Mouse (Mus musculus): ENCODE results near the gene Zfand3. TPM values are rescaled to one million over a fixed set of nuclear protein-coding genes. Genes with fewer than 3 reads are reported as not detected.

The Zfand3 gene
- polyA plus RNA-seq, 1 experiment from 2014 or later = 62.8 TPM

DNA sequence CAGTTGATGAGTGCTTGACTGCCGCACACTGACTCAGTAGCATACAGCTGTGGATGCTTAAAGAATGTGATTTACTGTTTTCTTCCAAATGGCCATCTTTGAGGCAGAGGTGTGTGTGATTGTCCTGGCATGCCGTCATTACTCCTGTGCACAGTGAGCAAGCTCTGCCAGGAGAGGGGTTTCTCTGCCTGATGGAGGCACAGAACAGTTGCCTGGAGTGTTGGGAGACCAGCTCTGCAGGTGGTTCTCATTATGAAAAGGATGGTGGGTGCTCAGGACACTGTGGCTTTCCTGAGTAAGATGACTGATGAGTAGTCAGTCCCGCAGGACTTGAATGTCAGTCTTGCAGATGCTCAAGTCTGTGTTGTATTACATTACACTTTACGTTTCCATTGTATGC, 149.6 kb downstream of the Zfand3 start:
- no peaks in the 10 kb centered on the region for H3K9me3 ChIP-seq (replicated peaks)
- WGBS = 27% methylated on average over 4 of the region's 4 CpGs
- DNase-seq (ENCODE audit: low spot score) = peak; percentile 56
- H3K27ac ChIP-seq = no peak overlapping the region
- H3K27me3 ChIP-seq (ENCODE audit: low read depth, poor library complexity, severe bottlenecking) = no peaks in the 10 kb centered on the region
- H3K4me3 ChIP-seq = no peak overlapping the region
- H3K36me3 ChIP-seq = peaks cover 8% of the 10 kb centered on the region; the same call in 1 of the 2 replicates
- peaks cover 43% of the 10 kb centered on the region for H3K4me1 ChIP-seq

GRCm38 (mm10) chr17:30154861-30155260, 150.3 kb downstream of the Zfand3 start:
- no peak overlapping the region for H3K27ac ChIP-seq
- no peak overlapping the region for H3K4me3 ChIP-seq
- peaks cover 8% of the 10 kb centered on the region; the same call in 1 of the 2 replicates for H3K36me3 ChIP-seq
- 50% methylated on average over 1 of the region's 1 CpGs for WGBS
- no peaks in the 10 kb centered on the region for H3K27me3 ChIP-seq (ENCODE audit: low read depth, poor library complexity, severe bottlenecking)
- H3K9me3 ChIP-seq (replicated peaks) = no peaks in the 10 kb centered on the region
- H3K4me1 ChIP-seq = peaks cover 37% of the 10 kb centered on the region
- DNase-seq (ENCODE audit: low spot score) = no peak

- peak overlapping the region; percentile 56; the same call in 1 of the 2 replicates for H3K27ac ChIP-seq
- WGBS = 83% methylated on average over 7 of the region's 7 CpGs
- DNase-seq (ENCODE audit: low spot score) = no peak
- no peak overlapping the region for H3K4me3 ChIP-seq
- no peaks in the 10 kb centered on the region for H3K27me3 ChIP-seq (ENCODE audit: low read depth, poor library complexity, severe bottlenecking)
- H3K9me3 ChIP-seq (replicated peaks) = no peaks in the 10 kb centered on the region
- H3K36me3 ChIP-seq = peaks cover 8% of the 10 kb centered on the region; the same call in 1 of the 2 replicates
- peaks cover 35% of the 10 kb centered on the region for H3K4me1 ChIP-seq
These were observed 150.9 kb downstream of the Zfand3 start for GRCm38 (mm10) chr17:30155411-30155925.

DNA sequence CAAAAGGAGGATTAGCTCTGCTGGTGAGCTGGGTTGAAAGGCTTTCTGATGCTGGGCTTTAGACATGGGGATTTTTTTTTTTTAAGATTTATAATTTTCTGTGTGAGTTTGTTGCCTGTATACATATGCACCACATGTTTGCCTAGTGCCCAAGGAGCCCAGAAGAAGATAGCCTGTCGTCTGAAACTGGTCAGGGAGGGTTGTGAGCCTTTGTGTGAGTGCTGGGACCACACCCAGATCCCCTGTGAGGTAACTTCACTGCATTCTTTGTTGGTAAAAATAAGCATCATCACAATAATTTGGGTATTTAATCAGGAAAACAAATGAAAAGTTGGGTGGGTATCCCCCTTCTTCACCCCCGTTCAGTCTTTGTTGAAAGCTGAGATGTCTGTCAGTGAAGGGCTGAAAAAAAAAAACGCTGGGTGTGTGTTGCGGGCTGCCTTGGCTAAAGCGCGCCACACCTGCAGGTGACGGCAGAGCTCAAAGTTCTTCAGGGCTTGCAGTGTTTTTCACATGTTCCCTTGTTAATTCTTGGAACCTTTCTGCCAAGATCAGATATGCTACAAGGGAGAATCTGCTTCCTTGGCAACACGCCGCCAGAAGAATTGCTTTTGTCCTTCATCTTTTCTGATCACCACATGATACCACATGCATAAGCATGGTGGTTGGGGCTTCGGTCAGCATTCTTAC, 154.0 kb downstream of the Zfand3 start:
- Histone ChIP-seq H3K9me3 (replicated peaks) (no peaks in the 10 kb centered on the region), H3K4me3 (no peak overlapping the region), H3K4me1 (peaks cover 30% of the 10 kb centered on the region), H3K36me3 (peaks cover 8% of the 10 kb centered on the region; the same call in 1 of the 2 replicates), H3K27me3 (ENCODE audit: low read depth, poor library complexity, severe bottlenecking) (no peaks in the 10 kb centered on the region), H3K27ac (no peak overlapping the region)
- no peak for DNase-seq (ENCODE audit: low spot score)
- 82% methylated on average over 10 of the region's 10 CpGs for WGBS

DNA sequence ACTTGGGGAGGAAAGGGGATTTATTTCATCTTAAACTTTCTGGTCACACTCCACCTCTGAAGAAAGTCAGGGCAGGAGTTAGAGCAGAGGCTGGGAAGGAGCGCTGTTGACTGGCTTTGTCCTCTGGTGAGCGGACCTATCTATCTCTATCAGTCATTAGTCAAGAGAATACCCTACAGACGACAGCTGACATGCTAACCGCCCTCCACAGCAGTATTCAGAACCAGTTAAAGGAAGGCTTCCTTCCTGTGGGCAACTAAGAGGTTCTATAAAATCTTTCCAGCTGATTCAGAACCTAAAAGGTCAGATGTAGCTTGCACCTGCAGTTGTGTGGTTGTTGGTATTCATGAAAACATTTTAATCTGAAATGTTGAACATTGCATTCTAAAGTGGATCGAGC, 154.8 kb downstream of the Zfand3 start:
- Histone ChIP-seq H3K27me3 (ENCODE audit: low read depth, poor library complexity, severe bottlenecking) (no peaks in the 10 kb centered on the region), H3K27ac (no peak overlapping the region), H3K36me3 (peaks cover 8% of the 10 kb centered on the region; the same call in 1 of the 2 replicates), H3K9me3 (replicated peaks) (no peaks in the 10 kb centered on the region), H3K4me1 (peaks cover 24% of the 10 kb centered on the region), H3K4me3 (no peak overlapping the region)
- 71% methylated on average over 5 of the region's 5 CpGs for WGBS
- no peak for DNase-seq (ENCODE audit: low spot score)

DNA sequence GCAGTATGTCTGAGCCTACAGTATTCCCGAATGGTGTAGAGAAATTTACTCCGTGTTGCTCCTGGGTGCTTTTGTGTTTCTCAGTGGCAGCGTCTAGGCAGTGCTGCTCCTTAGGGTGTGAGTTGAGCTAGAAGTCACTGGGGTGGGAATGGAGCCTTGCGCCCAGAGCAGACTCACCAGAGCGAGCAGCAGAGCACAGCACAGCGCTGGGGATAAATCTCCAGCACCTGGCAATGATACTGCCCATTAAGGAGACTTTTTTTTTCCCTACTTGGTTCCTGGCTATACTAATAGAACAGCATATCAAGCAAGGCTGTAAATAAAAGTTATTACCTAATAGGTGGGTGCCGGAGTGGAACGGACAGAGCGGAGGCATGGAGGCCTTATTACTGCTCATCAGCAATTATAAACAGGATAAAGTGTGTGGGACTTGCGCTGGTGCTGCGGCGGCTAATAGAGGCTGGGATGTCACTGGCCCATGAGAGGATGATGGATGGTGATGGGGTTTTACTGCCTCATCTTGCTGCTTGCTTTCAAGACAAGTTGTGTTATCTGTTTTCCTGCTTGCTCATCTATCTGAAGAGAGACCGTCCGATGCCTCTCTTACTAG, 156.4 kb downstream of the Zfand3 start:
- Histone ChIP-seq H3K36me3 (peaks cover 4% of the 10 kb centered on the region; the same call in 1 of the 2 replicates), H3K9me3 (replicated peaks) (no peaks in the 10 kb centered on the region), H3K4me3 (no peak overlapping the region), H3K4me1 (peaks cover 15% of the 10 kb centered on the region), H3K27ac (no peak overlapping the region), H3K27me3 (ENCODE audit: low read depth, poor library complexity, severe bottlenecking) (no peaks in the 10 kb centered on the region)
- 74% methylated on average over 14 of the region's 14 CpGs for WGBS
- DNase-seq (ENCODE audit: low spot score) = no peak

GRCm38 (mm10) chr17:30162983-30163382, 158.4 kb downstream of the Zfand3 start:
- Histone ChIP-seq H3K4me1 (peaks cover 10% of the 10 kb centered on the region), H3K9me3 (replicated peaks) (no peaks in the 10 kb centered on the region), H3K27me3 (ENCODE audit: low read depth, poor library complexity, severe bottlenecking) (no peaks in the 10 kb centered on the region), H3K4me3 (no peak overlapping the region), H3K36me3 (no peaks in the 10 kb centered on the region), H3K27ac (no peak overlapping the region)
- 94% methylated on average over 5 of the region's 5 CpGs for WGBS
- DNase-seq (ENCODE audit: low spot score) = no peak

GRCm38 (mm10) chr17:30163793-30164192, 159.3 kb downstream of the Zfand3 start:
- Histone ChIP-seq H3K36me3 (no peaks in the 10 kb centered on the region), H3K27me3 (ENCODE audit: low read depth, poor library complexity, severe bottlenecking) (no peaks in the 10 kb centered on the region), H3K4me1 (peaks cover 10% of the 10 kb centered on the region), H3K4me3 (no peak overlapping the region), H3K27ac (no peak overlapping the region), H3K9me3 (replicated peaks) (no peaks in the 10 kb centered on the region)
- WGBS = 82% methylated on average over 6 of the region's 6 CpGs
- no peak for DNase-seq (ENCODE audit: low spot score)

- Histone ChIP-seq H3K27me3 (ENCODE audit: low read depth, poor library complexity, severe bottlenecking) (no peaks in the 10 kb centered on the region), H3K4me1 (peaks cover 10% of the 10 kb centered on the region), H3K9me3 (replicated peaks) (no peaks in the 10 kb centered on the region), H3K36me3 (no peaks in the 10 kb centered on the region; the same call in 1 of the 2 replicates), H3K27ac (no peak overlapping the region), H3K4me3 (no peak overlapping the region)
- 90% methylated on average over 9 of the region's 9 CpGs for WGBS
- DNase-seq (ENCODE audit: low spot score) = no peak
These were observed 160.3 kb downstream of the Zfand3 start for GRCm38 (mm10) chr17:30164818-30165217.

DNA sequence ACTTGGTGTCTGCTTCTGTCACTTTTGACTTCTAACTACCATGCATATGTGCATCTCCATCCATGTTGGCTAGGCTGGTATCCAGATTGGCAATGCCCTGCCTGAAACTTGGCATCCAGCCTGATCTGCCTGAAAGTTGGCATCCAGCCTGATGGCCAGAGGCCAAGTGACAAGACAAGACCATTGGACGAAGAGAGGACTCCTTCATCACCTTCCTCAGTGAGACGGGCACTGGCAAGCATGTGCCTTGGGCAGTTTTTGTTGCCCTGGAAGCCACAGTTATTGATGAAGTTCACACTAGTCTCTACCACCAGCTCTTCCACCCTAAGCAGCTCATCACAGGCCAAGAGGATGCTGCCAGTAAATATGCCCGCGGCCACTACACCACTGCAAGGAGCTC, 172.9 kb downstream of the Zfand3 start:
- no peaks in the 10 kb centered on the region for H3K9me3 ChIP-seq (replicated peaks)
- no peak overlapping the region for H3K4me3 ChIP-seq
- H3K27me3 ChIP-seq (ENCODE audit: low read depth, poor library complexity, severe bottlenecking) = no peaks in the 10 kb centered on the region
- no peaks in the 10 kb centered on the region for H3K4me1 ChIP-seq
- H3K36me3 ChIP-seq = peaks cover 14% of the 10 kb centered on the region
- DNase-seq (ENCODE audit: low spot score) = no peak
- no peak overlapping the region for H3K27ac ChIP-seq
- 96% methylated on average over 4 of the region's 4 CpGs for WGBS

- Histone ChIP-seq H3K4me3 (no peak overlapping the region), H3K36me3 (peaks cover 15% of the 10 kb centered on the region), H3K4me1 (no peaks in the 10 kb centered on the region), H3K9me3 (replicated peaks) (no peaks in the 10 kb centered on the region), H3K27me3 (ENCODE audit: low read depth, poor library complexity, severe bottlenecking) (no peaks in the 10 kb centered on the region), H3K27ac (no peak overlapping the region)
- DNase-seq (ENCODE audit: low spot score) = no peak
- 90% methylated on average over 1 of the region's 1 CpGs for WGBS
These were observed 173.9 kb downstream of the Zfand3 start for GRCm38 (mm10) chr17:30178402-30178801.

DNA sequence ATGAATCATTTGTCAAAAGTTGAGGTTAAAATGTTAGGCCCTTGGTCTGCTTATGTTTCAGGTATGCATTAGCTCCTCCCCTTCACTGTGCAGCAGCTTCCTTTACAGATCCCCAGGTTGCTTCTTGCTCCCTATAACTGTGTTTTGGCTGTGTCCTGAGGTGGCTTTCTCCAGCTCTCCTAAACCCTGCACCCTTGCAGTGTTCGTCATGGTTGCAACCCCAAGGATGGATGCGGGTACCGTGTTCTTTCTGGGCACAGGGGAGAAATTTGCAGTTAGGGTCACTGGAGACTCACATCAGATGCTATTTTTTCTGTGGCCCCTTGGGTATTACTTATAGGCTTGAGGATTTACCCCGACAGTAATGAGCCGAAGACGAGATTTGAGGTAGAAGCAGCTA, 175.7 kb downstream of the Zfand3 start:
- H3K4me1 ChIP-seq = no peaks in the 10 kb centered on the region
- DNase-seq (ENCODE audit: low spot score) = no peak
- H3K9me3 ChIP-seq (replicated peaks) = no peaks in the 10 kb centered on the region
- no peak overlapping the region for H3K27ac ChIP-seq
- peaks cover 23% of the 10 kb centered on the region for H3K36me3 ChIP-seq
- H3K27me3 ChIP-seq (ENCODE audit: low read depth, poor library complexity, severe bottlenecking) = no peaks in the 10 kb centered on the region
- no peak overlapping the region for H3K4me3 ChIP-seq
- whole genome bisulfite sequencing = 96% methylated on average over 6 of the region's 6 CpGs

DNA sequence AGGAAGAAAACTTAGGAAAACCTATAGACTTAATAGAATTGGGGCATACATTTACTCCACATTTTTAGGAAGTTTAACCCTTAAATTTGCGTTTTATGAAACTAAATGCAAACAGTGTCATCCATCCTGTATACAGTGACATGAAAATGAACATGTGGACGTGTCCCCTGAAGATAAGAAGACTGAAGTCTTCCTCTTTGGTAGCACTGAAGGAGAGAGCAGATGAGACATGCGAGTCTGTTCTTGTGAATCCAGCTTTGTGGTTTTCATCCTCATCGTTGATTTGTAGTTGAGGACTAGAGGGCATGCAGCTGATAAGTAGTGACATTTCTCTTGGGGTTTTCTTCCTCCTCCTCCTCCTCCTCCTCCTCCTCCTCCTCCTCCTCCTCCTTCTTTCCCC, 177.0 kb downstream of the Zfand3 start:
- H3K4me3 ChIP-seq = no peak overlapping the region
- DNase-seq (ENCODE audit: low spot score) = no peak
- WGBS = 88% methylated on average over 4 of the region's 4 CpGs
- no peaks in the 10 kb centered on the region for H3K27me3 ChIP-seq (ENCODE audit: low read depth, poor library complexity, severe bottlenecking)
- peaks cover 23% of the 10 kb centered on the region for H3K36me3 ChIP-seq
- H3K9me3 ChIP-seq (replicated peaks) = no peaks in the 10 kb centered on the region
- no peaks in the 10 kb centered on the region for H3K4me1 ChIP-seq
- H3K27ac ChIP-seq = no peak overlapping the region

Data from limb, embryonic 10.5 days (tissue).